Mouse (Mus musculus) fibroblast of lung, adult 2 months (primary cell): ENCODE results near the gene Lmx1b.

Source experiments
- DNase-seq: peaks from one replicate; pipeline ENCODE4 v3.0.0-alpha.2; 2011; ENCODE audit warnings: low read depth

The Lmx1b gene

DNA sequence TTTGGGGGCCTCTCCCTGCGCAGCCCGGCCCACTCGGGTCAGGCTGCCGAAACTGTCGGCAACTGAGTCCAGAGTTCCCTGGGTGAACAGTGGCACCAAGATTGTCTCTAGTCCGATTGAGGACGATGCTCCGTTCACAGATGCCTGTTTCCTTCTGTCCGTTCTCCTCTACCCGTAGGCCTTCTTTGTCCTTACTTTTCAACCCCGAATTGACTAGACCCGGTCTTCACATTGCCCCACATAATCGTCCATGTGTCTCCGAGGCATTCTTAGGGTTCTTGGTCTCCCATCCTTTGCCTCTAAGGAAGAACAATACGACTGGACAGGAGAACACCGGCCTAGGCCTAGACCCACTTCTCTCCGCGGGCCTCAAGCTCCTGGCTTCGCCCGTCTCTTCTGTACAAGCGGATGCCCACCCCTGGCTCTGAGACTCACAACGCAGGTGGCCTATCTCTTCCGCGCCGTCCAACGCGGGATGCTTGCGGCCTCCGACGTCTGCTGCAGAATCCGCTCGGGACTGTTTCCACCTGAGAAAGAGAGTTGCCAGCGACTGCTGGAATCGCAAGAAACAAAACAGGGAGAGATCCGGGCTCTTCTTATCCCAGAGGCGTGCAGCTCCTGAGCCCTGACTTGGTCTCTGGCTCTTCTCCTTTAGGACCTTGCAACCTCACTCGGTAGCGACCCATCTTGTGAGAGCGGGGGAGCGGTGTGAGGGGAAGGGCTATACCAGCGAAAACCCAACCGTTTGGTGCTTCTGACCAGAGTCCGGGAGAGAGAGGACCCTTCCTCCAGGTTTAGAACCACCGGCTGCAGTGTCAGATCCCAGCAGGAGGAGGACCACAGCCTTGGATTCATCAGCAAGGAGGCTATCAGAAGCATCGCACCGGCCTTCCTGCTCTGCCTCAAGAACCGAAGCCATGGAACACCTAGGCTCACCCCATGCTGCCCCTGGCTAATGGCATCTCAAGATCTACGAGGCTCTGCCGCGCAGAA lies 3.7 kb upstream of the Lmx1b start:
- no peak for DNase-seq

GRCm38 (mm10) chr2:33642650-33643458 lies 2.5 kb upstream of the Lmx1b start:
- DNase-seq, result no peak

GRCm38 (mm10) chr2:33641859-33642571 lies 1.7 kb upstream of the Lmx1b start:
- DNase-seq, result no peak

DNA sequence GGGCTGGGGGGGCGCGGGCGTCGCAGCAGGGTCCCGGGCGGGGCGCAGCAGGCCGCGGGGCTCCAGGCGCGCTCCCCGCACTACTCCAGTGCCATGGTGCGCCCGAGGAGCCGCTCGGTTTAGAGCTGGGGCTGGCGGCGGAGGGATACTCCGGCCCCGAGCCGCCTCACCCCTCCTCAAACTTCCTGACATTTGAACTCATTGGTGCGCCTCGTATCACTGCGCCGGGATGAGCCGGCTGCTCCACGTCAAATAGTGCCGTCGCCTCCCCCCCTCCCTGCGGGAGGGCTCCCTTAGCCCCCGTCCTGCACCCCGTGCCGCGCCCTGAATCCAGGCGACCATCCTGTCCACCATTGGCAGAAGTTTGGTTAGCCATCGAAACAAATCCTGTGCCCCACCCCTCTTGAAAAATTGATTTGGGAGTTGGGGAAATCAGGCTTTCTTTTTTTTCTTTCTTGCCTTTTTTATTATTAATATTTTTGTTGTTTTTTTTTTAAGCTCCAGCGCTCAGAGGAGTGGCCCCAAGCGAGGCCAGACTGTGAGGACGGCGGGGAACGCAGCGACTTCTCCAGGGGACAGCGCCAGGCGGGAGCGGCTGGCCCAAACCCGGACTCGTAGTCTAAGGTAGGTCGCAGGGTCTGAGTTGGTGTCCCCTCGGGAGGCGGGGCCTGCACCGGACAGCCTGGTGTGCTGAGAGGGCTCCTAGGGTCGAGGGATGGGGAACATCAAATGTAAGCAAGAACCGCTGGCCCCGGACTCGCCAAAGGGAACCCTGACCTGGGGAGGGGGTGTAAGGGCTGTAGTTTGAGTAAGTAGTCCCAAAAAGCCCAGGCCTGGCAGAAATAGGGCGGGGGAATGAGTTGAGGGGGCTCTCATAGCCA lies 907 bp upstream of the Lmx1b start:
- DNase-seq, result no peak

- DNase-seq, result no peak
These were observed 775 bp downstream of the Lmx1b start for GRCm38 (mm10) chr2:33639301-33640170.

GRCm38 (mm10) chr2:33638141-33638733 lies 2.1 kb downstream of the Lmx1b start:
- DNase-seq, result no peak

GRCm38 (mm10) chr2:33637288-33637687 lies 3.0 kb downstream of the Lmx1b start:
- DNase-seq, result no peak

DNA sequence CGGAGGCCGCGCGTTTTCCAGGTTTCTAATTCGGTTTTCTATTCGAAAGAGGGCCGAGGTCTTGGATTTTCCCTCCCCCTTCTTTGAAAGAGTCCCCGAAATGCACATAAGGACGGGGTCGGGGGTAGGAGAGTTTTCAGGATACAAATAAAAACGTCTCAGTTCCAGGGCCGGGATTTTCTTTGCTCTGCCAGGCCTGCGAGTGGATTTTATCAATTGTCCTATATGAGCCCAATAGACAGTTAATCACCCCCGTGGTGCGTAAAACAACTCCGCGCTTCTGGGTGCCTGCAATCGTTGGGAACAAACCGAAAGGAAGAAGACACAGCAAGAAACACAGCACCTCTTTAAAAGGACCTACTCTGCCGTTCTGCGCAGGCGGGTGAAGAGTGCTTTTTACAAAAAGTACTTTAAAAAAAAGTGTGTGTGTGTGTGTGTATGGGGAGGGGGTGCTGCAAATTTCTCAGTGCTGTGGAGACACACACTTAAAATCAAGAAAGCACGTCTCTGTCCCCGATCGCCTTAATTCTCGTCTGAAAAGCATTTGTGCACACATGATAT lies 3.6 kb downstream of the Lmx1b start:
- DNase-seq, result no peak

DNA sequence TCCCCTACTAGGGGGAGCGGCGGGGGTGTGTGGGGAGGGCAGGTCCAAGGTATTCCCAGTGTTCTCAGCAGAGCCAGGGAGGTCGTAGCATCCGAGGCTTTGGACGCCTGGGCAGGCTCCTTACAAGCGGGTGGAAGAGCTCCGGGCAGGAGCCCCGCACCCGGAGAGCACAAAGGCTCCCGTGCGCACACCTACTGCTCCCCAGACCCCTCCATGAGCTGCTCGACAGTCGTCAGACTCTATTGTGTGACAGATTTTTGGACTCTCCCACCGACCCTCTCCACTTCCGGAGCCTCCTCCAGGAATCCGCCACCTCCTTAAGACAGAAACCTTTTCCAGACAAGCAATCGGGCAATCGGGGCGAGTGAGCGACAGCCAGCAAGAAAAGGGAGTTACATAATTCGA lies 4.2 kb downstream of the Lmx1b start:
- no peak for DNase-seq

DNA sequence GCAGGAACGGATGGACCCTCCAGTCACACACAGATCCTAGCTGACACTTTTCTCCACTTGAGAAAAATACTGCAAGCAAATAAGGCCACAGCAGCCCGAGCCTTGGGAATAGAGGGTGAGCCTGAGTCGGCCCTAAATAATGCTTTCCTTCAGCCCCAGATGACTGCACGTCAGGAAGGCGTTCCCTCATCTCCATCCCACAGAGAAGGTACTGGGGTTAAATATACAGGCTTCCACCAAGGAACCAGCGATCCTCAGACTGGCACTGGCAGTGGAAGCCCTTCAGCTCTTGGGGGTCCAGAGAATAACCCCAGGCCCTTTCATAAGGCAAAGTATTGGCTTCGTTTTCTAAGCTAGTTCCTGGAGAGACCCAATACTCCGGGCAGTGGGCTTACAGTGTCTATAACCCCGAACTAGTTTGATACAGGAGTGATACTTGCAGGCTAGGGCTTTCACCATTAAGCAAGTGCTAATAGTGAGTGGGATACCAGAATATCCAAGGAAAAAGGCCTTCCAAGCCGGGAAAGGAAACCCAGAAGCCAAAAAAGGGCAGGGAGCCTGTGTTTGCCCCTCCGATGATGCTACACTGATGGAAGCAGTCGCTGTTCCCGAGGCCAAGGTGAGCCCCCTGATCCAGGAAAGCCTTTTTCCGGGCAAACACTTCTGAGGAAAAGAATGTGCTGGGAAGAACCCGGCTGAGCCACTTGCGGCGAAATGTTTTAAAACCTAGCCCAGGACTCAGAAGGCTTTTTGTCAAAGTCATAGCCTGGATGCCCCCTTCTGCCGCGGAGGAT lies 4.8 kb downstream of the Lmx1b start:
- no peak for DNase-seq

- DNase-seq, result no peak
These were observed 5.7 kb downstream of the Lmx1b start for GRCm38 (mm10) chr2:33634481-33635090.

GRCm38 (mm10) chr2:33633955-33634354 lies 6.4 kb downstream of the Lmx1b start:
- no peak for DNase-seq

GRCm38 (mm10) chr2:33633237-33633636 lies 7.1 kb downstream of the Lmx1b start:
- no peak for DNase-seq

DNA sequence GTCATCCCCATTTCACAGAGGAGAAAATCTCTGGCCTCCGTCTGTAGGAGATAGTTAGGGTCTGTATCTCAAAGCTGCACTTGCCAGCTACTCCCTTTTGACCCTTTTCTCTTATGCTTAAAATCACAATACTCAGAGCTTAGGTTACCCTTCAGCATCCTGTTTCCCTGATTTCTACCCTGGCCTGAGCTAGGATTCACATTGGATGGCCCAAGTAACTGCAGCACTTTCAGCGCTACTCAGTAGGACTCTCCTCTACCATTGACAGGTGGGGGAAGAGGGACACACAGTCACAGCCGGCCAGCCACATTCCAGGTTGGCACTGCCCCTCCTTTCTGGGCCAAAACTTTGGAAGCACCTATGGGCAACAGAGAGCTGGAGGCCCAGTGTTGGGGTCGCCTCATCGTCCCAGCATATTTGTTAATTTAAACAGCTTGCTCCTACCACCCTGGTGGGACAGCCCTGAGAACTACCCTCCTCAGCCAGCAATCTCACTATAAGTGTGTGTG lies 7.7 kb downstream of the Lmx1b start:
- DNase-seq, result no peak

DNA sequence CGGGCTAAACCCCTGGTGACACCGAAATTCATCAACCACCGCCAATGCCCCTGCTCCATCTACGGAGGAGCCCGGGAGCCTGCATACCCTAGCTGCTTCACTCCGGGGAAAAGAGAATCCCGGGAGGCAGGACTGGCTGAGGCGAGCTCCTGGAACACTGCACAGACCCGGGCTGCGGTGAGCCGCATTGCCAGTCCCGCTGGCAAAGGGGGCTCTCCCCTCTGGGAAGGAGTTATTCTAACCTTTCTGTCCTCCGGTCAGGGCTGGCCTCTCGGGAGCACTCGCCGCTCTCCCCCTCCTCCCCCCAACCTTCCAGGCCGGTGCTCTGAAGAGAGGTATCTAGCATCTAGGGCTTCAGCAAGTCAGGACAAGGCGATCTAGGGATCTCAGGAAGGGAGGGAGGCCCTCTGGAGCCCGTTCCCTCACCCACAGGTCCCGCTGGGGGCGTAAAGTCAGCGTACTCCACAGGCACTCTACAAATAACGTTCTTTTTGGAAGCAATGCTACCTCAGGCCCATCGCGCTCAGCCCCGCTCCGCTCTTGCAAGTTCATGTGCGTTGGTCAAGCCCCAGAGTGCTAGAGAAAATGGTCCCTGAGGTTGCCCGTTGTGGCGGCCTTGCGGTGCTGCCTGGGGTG lies 8.5 kb downstream of the Lmx1b start:
- no peak for DNase-seq

DNA sequence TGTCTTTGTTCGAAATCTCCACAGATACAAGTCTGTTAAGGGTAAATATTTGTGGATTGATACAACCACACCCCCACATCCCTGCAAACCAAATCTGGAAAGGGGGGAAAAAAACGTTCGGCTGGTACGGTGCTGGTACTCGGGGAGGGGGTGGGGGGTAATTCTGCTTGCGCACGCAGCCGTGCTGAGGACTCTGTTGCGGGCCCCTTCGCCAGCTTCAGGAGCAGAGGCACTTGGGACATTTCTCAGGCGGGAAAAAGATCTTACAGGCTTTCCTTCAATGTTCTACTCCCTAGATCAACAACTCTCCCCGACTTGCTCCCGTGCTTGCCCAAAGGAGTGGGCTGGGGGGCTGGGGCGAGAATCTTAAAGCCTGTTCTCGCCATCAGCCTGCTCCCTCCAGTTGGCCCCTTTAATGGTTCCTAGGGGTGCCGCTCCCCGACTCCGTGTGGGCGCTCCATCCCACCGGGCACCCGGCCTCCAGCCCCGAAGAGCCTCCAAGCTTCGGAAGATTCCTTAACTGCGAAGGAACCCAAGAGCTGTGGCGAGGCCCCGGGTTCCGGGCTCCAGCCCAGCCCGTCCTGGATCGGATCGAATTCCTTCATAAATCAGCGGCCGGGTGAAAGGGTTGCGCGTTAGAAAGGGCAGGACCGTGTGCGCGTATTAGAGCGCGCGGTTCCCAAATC lies 9.1 kb downstream of the Lmx1b start:
- no peak for DNase-seq
